Mouse (Mus musculus) NIH3T3 (cell line): ENCODE measurements around the gene Wfdc17.

ENCODE experiments used
- DNase-seq: peaks from one replicate; pipeline ENCODE4 v3.0.0-alpha.2; 2012; ENCODE audit warnings: low read depth

The Wfdc17 gene

GRCm38 (mm10) chr11:83703705-83704104 is at the start of gene Wfdc17:
Gene Wfdc17 (plus strand): TSS chr11:83703991.
- DNase-seq = no peak

DNA sequence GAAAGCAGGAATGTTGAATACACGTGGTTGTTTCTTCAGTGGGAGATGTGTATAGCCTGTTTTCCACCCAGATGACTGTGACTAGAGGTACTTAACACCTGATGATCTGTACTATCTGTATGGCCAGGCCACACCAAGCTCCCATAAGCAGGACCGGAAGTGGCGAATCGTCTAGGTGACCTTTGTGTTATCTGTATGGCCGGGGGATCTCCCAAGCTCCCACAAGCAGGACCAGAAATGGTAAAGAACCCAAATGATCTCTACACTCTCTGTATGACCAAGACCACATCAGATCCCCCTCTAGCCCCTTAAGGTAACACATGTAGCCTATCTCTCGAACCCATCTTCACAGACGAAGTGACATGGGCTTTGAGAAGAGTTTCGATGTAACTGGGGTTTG is 49.2 kb upstream of the Wfdc17 start:
- no peak for DNase-seq

DNA sequence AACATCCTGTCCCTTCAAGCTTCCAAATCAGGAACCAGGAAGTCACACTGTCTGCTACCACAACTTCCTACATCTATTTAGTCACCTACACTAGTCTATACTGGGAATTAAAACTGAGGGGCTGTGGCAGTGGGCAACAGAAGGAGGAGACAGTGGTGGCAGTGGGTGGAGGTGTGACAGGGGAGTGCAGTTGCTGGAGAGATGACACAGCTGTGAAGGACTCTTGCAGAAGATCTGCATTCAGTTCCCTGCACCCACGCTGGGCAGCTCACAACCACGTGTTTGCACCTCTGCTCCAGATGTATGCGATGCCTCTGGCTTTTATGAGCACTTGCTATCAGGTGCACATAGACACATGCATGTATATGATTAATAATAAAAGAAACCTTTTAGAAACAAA is 46.3 kb upstream of the Wfdc17 start:
- no peak for DNase-seq

GRCm38 (mm10) chr11:83658797-83659196 is 45.0 kb upstream of the Wfdc17 start:
- DNase-seq = no peak

GRCm38 (mm10) chr11:83662204-83662603 is 41.6 kb upstream of the Wfdc17 start, which contains the start of gene Ccl4:
Gene Ccl4 (plus strand): TSS chr11:83662584.
- DNase-seq = no peak

- no peak for DNase-seq
These were observed 40.3 kb upstream of the Wfdc17 start for GRCm38 (mm10) chr11:83663532-83663931.

GRCm38 (mm10) chr11:83671743-83672142 is 32.0 kb upstream of the Wfdc17 start:
- no peak for DNase-seq

GRCm38 (mm10) chr11:83675665-83676064 is 28.1 kb upstream of the Wfdc17 start:
- no peak for DNase-seq

GRCm38 (mm10) chr11:83689918-83690317 is 13.9 kb upstream of the Wfdc17 start:
- peak; percentile 49 for DNase-seq

DNA sequence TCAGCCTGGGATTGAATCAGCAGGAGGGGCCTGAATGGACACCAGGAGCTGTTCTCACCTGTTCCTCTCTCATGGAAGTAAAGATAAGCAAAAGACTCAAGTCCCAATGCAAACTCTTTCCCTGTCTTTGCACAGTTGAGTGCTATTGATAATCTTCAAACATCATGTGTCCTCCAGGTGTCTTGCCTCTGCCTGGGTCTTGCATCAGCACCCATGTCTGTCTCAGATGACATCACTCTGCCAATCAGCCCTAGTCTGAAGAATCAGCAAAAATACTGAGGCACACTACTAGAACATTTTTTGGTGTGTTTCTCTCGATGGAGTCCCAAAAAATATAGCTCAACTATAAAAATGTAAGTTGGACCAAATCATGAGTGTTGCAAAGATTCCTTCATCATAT is 11.8 kb upstream of the Wfdc17 start:
- no peak for DNase-seq

GRCm38 (mm10) chr11:83708715-83709114 is 4.9 kb downstream of the Wfdc17 start, which contains the start of gene Wfdc18:
Gene Wfdc18 (plus strand): TSS chr11:83709015.
- no peak for DNase-seq

DNA sequence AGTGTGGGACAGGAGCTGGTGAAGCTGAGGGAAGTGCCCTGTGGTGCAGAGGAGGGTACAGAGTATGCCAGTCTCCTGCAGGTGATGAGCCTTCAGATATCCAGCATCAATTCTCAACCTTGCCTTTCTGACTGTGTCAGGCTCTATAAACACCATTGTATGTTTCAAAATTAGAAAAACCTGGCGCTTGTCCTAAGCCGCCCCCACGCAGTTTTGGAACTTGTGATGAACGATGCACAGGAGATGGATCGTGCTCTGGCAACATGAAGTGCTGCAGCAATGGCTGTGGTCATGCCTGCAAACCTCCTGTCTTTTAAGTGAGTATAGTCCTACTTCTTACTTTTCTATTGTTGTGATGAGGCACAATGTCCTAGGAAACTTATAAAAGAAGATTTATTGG is 5.9 kb downstream of the Wfdc17 start:
- peak; percentile 18 for DNase-seq

GRCm38 (mm10) chr11:83712671-83713070 is 8.9 kb downstream of the Wfdc17 start:
- peak; percentile 55 for DNase-seq

- DNase-seq = no peak
These were observed 10.1 kb downstream of the Wfdc17 start for GRCm38 (mm10) chr11:83713925-83714324.

DNA sequence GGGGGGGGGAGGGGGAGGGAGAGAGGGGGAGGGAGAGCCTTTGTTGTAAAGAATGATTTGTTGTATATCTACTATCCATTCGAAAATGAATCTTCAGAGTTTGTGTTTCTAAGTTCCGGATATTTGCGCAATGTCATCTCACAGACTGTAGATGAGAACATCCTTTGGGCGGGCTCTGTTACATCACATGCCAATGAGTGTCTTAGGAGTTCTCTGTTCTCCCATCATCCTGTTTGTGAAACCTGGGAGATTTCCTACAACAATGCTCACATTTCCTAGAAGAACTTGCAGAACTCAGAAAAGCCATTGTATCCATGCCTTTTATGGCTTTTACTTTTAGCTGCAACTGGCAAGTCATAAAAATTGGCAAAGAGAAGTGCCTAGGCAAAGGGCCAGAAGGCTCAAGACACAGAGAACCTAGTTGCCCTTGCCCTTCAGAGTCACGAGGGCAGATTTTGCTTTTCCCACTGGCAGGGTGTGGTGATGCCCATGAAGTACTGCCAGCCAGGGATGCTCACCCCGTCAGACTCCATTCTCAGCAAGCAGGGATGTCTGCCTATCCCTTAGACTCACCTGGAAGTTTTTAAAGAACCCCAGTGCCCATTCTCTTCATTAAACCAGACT is 13.4 kb downstream of the Wfdc17 start:
- peak; percentile 61 for DNase-seq

DNA sequence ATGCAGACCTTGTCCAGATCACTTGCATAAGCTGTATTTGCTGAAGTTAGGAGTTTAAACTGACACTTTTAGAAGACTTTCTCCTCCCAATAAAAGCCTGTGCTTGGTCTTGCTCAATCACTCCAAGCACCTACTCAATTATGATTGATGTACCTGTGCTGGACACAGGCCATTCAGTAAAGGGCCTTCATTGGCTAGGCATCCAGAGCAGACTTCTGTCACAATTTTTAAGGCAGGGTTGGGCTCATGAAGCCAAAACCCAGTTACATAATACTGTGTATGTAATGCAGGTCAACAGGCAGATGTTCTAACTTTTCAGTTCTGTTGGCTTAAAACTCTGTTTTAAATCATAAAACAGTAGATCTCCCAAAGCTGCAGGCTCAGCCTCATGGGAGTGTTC is 17.0 kb downstream of the Wfdc17 start:
- peak; percentile 37 for DNase-seq

GRCm38 (mm10) chr11:83728757-83729432 is 25.1 kb downstream of the Wfdc17 start:
- DNase-seq = peak; percentile 75

DNA sequence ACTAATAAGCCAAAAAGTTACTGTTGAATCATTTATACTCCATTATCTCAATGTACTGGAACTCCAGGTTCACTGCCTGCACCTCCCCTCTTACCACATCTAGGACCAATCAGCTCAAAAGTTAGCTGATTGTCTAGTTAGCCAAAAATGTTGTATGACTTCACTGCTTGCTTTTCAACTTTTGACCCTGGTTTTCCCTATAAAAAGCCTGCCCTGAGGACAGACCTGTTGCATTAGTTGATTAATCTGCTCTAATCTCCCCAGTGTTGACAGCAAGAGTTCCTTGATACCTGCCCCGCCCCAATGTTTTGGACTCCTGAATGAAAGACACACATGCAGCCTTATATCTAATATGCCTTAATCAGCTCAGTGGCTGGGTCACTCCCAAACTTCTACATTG is 27.3 kb downstream of the Wfdc17 start:
- DNase-seq = peak; percentile 21

- DNase-seq = peak; percentile 18
These were observed 29.4 kb downstream of the Wfdc17 start for GRCm38 (mm10) chr11:83733071-83733640.

GRCm38 (mm10) chr11:83734215-83734614 is 30.4 kb downstream of the Wfdc17 start:
- DNase-seq = no peak

GRCm38 (mm10) chr11:83735881-83736280 is 32.1 kb downstream of the Wfdc17 start:
- no peak for DNase-seq

DNA sequence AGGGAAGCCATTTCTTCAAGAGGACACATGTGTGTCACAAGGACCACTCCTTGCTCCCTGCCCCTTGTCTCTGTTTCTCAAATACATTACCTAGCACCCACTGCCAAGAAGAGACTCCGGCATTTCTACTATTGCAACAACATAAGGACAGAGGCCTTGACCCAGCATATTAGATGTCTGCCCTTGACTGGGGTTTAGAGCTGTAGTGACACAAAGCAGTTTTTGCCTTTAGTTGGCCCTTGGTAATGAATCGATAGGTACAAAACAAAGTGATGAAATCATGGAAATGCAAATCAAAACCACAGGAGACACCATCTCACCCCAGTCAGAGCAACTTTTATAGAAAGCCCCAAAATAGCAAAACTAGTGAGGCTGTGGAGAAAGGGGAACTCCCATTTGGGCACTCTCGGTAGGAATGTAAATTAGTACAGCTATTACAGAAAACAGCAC is 33.3 kb downstream of the Wfdc17 start:
- no peak for DNase-seq

GRCm38 (mm10) chr11:83739241-83739640 is 35.5 kb downstream of the Wfdc17 start:
- peak; percentile 92 for DNase-seq
